Mouse (Mus musculus): ENCODE measurements around the gene Lbr. TPM values are rescaled to one million over a fixed set of nuclear protein-coding genes. Genes with fewer than 3 reads are reported as not detected.
A peak's percentile ranks its signal among the peaks of the same experiment; 100 is the strongest.

Lbr gene
- total RNA-seq (2021), result 21.8 and 28.4 TPM in 2 replicates
- long read RNA-seq, transcript Lbr-201 (14 exons, 3,510 nt), result major isoform, 29 of 40 reads
- long read RNA-seq, partial matches to known transcripts, result 8 of 40 reads
- long read RNA-seq, other reads (novel, unspliced or antisense), result 3 of 40 reads

DNA sequence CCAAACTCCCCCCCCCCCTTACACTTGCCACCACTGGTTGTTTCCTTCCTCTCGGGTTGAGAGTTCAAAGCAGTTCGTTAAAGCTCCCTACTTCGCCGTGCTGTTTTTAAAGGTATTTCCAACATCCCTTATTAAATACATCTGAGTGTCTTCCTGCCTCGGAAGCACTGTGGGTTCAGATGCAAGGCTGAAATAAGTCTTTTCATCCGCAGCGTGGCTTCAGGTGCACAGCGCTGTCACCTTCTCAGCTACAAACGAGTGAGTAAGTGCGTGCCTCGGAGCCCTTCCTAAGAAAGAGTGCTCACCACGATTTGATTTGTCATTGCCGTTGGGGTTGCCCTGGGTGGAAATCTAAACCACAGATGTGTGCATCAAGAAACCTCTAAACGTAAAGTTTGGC is at the start of gene Lbr:
Gene Lbr, minus strand, starts transcription at position 266 of the 400 bp plus-strand sequence.
- no peak for DNase-seq

DNA sequence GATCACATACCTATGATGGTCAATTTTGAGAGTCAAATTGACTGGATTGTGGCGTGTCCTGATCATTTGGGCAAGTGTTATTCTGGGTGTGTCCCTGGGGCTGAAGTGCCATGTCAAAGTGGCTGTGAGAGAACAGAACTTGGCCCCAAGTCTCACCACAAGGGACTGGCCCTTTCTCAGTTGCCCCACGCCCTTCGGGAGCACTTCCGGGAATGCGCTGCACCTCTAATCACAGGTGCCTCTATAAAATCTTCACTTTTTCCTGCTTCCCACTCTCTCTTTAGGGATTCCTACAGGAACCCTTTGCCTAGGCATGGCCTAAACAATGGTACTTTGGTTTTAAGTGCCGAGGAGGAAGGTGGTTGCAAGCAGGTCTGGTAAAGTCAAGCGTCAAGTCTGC is 46.8 kb upstream of the Lbr start:
- no peak for DNase-seq

DNA sequence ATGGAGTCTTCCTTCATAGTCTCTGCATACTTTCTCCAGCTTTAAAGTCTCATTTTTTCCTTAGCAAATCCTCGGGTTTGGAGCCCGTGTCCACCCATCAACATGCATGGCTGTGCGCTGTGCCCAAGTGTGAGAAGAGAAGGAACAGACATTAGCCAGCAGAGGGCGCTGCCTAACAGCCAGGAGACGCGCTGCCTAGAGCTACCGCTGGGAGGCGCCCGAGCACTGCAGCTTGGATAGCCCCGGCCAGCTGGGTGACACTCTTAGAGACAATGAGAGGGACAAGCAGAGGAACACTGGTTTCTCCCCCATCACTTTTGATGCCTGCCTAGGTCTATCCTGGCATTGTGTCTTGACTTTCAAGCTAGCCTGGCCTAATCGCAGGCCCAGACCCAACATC is 46.0 kb upstream of the Lbr start:
- peak; percentile 91 for DNase-seq

DNA sequence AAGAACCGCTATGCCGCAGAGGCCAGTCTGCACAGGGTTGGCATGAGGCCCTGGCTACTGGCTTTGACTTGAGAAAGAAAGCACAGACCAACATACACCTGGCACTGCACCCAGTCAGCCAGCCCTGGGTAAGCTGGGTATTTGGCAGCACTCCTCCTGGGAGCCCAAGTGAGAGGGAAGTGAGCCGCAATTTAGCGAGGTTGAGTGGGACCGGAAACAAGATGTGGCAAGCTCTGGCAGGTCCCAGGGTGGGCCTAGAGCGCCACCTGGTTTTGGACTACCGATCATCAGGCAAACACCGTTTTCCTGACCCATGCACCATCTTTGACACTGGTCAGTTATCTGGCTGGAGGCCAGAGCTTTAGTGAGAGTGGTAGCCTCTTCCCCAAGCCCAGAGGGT is 38.7 kb upstream of the Lbr start:
- peak; percentile 27 for DNase-seq

DNA sequence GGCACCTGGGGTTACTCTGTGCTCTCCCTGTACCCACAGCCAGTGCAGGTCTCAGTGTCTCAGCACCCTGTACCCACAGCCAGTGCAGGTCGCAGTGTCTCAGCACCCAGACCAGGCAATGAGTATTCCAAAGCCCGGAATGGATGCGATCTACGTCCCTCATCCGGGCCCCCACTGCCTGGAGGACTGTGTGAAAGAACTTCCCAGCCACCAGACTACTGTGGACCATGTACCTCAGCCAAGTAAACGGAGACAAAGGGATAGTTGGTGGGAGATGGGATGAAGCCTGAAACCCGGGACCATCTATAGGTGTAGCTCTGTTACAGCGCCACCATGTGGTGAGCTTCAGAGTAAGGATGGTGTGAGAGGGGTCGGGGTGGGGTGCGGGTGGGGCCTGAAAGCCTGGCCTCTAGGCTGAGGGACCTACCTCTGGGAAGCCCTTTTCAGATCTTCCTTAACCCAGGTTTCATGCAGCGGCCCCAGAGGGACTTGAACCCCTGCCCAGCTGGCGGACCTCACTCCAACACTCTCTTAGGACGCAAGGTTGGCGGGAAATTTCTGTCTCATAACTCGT is 38.0 kb upstream of the Lbr start:
- no peak for DNase-seq

DNA sequence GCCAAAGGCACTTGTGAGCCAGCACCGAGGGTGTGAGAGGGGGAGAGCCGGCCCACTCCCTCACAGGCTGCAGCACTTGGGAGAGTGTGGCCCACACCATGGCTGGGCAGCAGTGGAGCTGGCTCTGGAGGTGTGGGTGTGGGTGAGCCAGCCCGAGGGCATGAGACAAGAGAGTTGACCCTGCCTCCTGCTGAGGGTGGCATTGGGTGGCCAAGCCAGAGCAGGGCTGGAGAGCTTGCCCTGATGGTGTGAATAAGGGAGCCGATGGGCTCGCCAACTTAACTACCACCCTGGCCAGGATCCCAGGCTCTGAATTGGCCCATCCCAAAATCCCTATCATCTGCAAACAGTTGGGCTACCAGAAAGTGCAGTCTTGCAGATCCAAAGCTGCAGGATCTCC is 35.6 kb upstream of the Lbr start:
- DNase-seq, result no peak

DNA sequence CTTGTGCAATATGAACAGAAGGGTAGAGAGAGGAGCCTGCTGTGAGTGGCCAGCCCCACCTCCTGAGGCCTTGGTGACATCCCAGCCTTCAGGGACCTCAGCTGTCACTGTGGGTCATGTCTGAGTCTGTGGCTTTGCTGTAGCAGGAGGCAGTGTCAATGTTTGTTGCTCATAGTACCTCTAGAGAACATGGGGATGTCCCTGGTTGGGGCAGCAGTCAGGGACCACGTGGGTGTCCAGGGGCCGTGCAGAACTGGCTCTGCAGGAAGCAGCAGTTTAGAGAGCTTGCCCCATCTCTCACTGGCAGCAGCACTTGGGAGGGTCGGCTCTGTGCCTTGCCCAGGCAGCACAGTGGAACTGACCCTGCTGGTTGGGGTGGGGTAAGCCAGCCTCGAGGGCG is 34.2 kb upstream of the Lbr start:
- no peak for DNase-seq

DNA sequence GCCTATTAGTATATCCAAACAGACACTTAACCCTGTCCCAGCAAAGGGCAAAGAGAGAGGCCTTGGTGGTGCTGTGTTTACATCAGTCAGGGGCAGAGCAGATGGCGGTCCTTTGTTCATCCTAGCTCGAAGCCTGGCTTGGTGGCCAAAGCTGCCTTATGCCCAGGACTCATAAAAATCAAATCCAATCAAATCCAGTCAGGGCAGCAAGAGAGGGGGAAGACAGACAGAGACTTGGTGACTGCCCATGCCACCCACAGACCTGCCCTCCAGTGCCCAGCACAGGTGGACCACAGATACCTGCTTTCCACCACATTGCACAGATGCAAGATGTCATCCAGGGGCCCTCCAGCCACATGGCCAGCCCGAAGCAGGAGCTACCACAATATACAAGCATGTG is 33.8 kb upstream of the Lbr start:
- DNase-seq, result no peak

DNA sequence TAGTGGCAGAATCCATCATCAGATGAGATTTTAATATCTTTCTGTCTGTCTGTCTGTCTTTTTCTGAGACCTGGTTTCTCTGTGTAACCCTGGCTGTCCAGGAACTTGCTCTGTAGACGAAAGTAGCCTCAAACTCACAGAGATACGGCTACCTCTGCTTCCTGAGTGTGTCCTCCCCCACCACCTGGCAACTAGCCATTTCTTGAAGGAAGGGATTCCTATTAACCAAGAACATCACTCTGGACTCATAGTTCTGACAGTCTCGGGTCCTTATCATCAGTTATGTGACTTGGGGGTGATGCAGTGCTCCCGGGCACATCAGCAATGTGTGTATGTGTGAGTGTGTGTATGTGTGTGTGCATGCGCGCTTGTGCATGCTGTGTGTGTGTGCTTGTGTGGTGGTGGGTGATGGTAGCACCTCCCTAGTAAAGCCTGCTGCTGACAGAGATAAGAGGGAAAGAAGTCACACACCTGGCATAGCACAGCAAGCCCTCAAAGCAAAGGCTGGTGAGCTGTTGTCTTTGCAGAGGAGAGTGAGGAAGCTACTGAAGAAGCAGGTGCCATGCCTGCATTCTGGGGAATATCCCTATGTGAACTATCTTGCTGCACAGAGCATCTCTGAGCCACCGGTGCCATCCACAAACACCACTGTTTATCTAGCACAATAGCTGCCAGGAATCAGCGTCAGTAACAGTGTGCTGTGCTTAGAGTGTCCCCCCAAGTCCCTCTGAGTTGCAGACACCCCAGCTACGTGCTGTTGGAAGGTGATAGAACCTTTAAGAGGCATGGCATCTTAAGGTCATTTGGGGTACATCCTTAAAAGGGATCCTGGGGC is 30.5 kb upstream of the Lbr start:
- no peak for DNase-seq

DNA sequence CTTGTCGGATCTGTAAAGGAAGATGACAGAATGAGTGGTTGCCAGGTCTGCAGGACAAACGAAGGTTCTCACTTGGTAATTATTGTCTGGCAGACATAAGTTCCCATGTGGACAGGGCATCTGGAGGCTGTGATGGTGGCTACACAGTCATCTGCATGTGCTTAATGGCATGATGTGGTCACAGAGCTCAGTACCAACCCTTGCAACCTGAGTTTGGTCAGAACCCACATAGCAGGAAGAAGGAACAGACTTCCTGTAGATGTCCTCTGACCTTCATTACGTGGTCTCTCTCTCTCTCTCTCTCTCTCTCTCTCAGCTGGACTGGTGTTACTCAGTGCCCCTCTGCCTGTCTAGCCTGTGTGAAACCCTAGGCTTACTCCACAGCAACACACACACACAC is 29.8 kb upstream of the Lbr start:
- no peak for DNase-seq

DNA sequence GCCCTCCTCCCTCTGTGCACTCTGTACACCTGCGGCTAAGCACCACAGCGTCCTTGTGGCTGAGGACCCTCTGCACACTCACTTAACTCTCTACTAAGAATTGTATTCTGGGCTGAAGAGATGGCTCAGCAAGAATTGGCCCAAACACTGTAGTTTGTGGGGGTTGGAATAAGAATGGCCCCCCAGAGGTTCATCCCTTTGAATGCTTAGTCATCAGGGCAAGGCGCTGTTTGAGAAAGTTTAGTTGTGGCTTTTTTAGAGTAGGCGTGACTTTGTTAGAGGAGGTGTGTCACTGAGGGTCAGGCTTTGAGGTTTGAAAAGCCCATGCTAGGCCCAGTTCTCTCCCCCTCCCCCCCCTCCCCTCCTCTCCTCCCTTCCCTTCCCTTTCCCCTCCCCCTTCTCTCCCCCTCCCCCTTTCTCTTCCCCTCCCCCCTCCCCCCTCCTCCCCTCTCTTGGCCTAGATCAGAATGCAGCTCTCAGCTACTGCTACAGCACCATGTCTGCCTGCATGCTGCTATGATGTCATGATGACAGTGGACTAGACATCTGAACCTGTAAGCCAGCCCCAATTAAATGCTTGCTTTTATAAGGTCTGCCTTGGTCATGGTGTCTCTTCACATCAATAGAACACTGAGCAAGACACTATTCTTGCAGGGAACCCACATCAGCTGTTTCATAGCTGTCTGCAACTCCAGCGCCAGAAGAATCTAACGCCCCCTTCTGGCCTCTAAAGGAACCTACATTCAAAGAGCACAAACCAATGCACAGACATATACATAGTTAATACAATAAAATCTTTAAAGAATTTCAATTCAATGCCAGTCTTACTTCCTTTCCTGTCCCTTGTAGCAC is 23.8 kb upstream of the Lbr start:
- DNase-seq, result no peak

DNA sequence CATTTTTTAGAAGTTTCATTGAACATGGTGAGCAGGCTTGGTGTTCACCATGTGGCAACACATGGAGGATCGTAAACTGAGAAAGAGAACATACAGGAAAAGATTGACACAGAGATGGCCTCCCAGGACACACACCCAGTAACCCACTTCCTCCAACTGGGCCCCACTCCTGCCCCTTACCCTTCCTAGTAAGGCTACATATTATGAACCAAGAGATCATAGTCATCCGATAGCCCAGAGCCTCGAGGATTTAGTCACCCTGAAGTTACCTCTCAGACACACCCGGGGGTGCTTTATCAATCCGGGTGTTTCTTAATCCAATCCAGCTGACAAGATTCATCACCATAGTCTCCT is 23.0 kb upstream of the Lbr start:
- DNase-seq, result no peak

DNA sequence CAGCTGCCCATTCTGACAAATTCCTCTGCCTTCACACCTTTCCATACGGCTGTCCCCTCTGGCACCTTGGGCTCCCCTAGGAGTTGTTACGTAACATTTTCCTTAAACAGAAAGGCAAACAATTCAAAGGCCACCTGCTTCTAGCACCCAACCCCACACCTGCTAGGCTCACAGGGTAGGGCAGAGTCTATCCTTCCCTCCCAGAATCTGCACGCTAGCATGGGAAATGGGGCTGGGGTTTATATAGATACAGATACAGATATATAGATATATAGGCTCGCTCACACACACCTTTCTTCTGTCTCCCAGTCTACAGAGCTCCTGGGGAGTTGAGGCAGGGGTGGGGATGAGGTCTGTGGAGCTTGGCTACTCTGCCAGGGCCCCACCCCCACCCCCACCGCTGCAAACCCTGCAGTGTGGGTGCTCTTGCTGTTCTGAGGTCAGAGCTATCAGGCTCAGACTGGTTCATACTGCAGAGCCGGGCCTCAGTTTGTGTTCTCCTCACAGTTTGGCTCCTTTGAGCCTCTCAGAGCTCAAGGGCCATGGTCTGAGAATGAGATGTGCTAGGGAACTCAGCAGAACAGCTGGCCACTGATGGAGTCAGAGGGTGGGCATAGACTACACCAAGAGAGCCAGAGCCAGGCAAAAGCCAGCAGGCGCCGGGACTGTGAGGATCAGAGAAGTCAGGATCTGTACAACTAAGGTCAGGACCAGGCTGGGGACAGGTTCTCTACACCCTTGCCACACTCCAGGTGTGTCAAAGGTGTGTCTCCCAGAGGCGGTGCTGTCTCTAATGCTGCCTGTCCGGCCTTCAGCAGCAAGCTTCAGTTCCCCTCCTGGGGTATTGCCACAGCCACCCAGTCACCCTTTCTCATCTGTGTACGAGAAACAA is 22.4 kb upstream of the Lbr start:
- DNase-seq, result no peak

DNA sequence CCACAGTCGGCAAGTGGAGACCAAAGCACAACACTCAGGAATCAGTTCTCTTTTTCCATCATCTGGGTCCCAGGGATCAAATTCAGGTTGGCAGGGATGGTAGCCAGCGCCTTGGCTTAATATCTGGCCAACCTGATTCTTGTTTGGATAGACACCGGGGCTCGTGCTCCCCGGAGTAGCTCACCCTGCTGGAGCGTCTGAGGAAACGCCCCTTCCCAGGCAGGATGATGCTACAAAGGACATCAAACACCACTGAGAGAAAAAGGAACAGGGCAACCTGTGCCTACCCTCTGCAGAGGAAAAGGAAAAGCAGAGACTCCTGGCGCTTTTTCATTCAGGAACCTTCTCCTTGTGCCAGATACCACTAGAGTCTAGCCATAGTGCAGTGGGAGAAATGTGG is 20.6 kb upstream of the Lbr start:
- no peak for DNase-seq

DNA sequence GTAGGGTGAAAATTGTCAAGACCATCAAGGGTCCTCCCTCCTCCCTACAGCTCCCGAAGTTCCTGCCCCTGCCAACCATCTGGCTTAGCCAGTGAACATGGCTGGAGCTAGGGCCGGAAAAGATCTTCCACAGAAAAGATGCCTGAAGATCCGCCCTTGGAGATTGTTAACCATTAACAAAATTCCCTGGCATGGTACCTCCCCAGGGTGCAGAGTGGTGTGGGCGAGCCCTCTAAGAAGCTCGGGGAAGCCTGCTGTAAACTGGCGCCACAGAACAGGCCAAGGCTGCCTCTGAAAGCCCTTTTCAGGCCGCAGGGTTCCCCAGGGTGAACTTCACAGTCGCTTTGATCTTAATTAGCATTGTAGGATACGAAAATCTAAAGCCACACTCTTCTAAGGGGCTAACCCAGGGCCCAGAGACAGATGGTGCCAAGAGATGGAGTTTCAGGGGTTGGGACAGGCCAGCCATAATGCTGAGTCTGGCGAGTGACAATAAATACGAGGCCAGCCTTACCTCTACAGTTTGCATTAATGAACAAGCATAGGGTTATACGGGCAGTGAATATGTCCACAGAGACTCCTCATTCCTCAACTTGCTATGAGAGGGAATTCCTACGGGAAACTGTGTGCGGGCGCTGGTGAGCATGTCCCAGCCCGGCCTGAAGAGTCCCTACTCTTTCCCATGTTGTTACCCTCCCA is 20.0 kb upstream of the Lbr start:
- no peak for DNase-seq

DNA sequence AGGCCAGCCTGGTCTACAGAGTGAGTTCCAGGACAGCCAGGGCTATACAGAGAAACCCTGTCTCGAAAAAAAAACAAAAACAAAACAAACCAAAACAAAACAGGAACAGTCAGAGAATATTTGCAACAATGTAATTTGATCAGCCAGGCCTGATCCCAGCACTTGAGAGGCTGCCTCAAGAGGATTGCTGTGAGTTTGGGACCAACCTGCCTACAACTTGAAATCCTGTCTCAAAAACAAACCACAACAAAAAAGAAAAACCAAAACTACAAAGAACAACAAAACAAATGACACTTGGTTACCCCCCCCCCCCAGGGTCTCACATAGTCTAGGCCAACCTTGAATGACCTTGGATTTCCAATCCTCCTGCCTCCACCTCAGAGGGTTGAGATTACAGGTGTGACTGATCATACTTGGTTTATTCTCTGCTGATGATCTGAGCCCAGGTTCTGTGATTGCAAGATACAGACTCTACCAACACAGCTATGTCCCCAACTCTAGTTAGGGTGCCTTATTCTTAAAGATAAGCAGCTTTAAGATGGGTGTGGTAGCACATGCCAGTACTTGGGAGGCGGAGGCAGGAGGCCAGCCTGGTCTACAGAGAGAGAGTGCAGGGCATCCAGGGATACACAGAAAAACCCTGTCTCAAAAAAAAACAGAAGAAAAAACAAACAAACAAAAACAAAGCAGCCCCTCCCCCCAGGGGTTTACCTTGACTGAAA is 18.5 kb upstream of the Lbr start:
- DNase-seq, result no peak

DNA sequence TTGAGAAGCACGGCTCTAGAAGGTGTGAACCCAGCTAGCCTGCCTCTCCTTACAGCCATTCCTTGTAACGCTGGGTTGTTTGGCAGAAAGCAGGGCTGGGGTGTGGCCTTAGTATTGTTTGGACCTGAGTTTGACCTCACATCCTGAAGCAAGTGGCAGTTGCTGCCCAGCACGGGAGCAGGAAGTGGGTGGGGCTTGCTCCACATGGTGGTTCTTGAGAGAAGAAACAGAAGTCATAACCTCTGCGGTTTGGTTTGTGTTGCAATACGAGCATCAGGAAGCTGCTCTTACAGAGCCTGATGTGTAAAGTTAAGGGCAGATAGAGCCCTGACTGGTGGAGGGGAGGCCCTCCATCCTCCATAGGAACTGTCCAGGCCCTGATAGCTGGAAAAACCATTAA is 17.8 kb upstream of the Lbr start:
- peak; percentile 53 for DNase-seq

DNA sequence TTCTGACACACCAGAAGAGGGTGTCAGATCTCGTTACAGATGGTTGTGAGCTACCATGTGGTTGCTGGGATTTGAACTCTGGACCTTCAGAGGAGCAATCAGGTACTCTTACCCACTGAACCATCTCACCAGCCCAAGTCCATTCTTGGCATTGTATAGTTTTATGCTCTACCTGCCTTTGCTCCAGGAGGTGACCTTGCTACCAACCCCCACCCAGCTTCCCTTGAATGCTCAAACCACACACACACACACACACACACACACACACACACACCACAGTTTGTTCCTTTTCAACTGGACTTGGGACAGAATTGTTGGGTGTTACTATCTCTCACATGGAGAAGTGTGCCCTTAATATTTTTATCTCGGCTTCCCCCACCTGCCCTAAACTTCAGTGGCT is 13.5 kb upstream of the Lbr start:
- no peak for DNase-seq

DNA sequence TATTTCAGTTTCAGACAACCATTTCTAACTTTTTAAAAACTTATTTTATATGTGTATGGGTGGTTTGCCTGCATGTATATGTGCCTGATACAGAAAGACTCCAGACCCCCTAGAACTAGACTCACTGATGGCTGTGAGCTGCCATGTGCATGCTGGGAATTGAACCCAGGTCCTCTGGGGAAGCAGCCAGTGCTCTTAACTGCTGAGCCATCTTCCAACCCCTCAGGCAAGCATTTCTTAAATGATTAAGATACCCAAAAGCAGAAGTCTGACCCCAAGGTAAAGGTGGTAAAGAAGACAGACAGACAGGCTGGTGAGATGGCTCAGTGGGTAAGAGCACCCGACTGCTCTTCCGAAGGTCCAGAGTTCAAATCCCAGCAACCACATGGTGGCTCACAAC is 12.0 kb upstream of the Lbr start:
- no peak for DNase-seq

DNA sequence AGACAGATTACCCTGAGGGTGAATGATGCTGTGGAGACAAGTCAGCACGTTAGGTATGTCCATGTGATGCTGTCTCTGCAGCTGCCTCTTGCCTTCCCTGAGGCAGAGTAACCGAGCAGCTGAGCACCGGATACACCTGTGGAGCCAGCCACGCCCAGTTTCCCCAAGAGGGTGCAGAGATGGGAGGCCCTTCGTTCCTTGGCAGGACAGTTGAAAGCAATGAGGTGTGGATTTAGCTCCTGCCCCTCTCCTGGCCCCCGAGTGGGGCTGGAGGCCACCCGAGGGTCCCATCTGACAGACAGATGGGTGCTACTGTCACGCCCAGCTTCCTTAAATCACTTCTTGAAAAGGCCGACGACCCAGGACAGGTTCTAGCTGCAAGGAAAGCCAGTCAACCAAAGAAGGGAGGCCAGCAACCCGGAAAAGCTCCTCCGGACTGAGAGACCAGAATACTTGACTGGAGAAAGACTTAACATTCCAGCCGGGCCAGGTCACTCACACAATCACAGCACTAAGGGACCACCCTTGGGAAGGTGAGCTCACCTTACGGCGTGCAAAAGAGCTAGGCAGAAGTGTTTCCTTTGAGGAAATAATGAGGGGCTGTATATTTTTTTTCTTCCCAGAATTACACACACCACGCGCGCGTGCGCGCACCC is 10.4 kb upstream of the Lbr start:
- no peak for DNase-seq
